Mouse (Mus musculus) layer of hippocampus, adult 18-20 months (tissue): ENCODE data around the gene Cep131. TPM values are rescaled to one million over a fixed set of nuclear protein-coding genes. Genes with fewer than 3 reads are reported as not detected.

Experiments
- DNase-seq, 2 experiments: peaks; one replicate each; pipeline ENCODE4 v3.0.0; 2022; ENCODE audit warnings: low spot score in 2 of 2
- long read RNA-seq: library from polyadenylated mRNA; stranded (forward); transcript quantifications from one replicate; pipeline ENCODE4 v2.0.0, GENCODE M21; 2021
- total RNA-seq, 2 experiments: library from RNA; stranded (reverse); gene quantifications; 2 replicates each; pipeline ENCODE4 v1.2.3; 2021

Gene Cep131
- total RNA-seq: 10 to 100 TPM; 31.7 to 32.5 TPM
- long read RNA-seq, transcript Cep131-201 (26 exons, 3,578 nt): major isoform, 32 of 62 reads
- long read RNA-seq, partial matches to known transcripts: 7 of 62 reads
- long read RNA-seq, other reads (novel, unspliced or antisense): 23 of 62 reads

DNA sequence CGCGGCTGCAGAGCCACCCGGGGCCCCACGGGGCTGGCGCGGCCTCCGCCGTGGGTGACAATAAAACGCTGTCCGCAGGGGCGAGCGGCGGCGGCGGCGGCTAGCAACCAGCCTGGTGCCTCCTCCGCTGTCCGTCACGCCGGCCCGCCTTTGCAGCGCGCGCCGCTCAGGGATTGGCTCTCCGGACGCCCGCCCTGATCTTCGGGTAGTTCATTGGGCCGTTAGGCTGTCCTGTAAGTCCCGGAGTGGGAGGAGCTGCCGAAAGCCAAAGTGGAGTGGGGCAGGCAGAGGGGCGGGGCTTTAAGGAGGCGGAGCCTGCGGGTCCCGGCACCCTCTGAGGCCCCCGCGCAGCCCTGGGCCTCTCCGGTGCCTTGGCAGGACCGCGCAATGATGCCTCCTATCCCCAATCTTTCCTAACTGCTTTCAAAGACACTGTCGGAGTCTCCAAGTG, at the start of gene Cep131:
TSS of gene Cep131 (minus strand) at position 126 of the 451 bp plus-strand sequence.
- DNase-seq: peak; percentile 96 to 98

DNA sequence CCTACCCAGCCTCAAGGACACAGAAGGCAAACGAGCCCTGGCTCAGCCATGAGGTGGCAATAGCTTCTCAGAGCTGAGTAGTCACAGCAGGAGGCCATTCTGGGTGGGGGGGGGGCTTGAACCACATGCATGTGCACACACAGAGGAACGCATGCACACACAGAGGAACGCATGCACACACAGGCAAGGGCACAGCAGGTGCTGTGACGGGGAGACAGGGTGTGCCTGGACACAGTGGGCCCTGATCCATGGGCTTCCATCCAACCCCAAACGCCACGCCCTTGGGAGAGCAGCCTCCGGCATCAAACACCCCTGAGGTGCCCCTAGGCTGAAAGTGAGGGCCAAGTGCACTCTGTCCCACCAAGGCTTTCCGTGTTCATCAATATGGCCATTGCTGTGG, 49.6 kb upstream of the Cep131 start:
- DNase-seq: no peak

DNA sequence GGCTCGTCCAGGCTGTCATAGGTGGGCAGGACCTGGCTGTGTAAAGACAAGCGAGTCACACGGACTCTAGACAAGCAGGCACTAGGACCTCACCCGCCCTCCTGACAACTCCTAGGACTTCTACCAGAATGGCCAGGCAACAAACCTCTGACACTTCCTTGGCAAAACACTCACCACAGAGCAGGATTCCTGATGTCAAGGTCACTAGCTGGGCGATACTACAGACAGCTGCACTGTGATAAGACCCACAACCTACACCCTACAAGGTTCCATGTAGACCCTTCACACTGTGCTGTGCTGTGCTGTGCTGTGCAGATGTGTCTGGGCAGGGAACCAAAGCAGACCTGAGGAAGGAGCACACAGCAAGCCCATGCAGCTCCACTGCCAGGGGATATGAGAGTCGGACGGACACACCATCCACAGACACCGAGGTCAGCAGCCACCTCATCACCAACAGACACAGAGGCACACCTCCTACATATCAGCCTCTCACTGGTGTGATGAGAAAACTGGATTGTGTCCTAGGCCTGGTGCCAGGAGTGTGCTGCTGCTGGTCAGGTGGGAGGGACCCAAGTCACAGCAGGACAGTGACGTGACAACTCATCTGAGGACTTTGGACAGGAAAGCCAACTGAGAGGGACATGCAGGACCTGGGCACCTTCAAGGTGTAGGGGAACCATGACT, 48.4 kb upstream of the Cep131 start:
- no peak for DNase-seq

DNA sequence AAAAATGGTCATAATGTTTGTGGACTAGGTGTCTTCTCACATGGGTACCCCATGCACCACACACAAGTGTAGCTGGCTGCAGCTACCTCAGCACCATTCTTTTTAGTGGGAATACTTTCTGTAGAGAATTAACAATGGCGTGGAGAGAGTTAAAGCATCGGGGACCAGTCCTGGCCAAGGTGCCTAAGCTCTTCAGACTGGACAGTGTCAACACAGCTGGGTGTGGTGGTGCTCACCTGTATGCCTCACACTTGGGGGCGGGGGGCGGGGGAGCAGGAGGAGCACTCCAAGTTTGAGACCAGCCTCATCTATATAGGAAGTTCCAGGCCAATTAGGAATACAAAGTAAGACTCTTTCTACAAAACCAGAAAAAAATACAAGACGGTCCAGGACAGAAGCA, 47.5 kb upstream of the Cep131 start:
- DNase-seq: no peak

DNA sequence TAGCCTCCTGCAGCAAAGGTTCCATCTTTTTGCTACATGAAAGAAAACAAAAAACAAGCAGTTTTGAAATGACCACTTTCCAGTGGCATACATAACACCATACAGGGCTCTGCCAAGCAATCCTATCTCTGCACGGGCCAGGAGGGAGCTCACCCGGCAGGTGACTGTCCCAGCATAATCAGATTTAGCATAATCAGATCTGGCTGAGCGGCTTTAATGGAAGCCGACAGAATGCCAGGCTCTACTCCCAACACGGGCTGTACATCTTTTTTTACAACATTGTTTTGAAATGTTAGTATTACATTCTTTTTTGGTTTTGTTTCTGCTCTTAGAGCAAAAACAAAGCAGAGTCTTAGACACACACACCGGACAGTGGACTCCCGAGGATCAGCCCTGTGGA, 42.7 kb upstream of the Cep131 start:
- DNase-seq: no peak

DNA sequence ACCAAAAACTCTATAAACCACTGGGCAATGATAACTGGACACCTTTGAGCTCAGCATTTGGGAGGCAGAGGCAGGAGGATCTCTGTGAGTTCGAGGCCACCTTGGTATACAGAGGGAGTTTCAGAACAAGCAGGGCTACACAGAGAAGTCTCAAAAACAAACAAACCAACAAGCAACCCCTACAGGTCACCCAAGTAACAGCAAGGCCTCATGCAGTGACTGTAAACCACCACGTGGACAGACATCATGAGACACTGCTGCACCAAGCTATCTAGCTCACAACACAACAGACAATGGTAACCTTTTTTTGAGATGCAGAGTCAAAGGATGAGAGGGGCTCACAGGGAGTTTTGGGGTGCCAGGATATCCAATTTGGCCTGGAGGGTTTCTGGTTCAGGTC, 40.2 kb upstream of the Cep131 start:
- DNase-seq: no peak

DNA sequence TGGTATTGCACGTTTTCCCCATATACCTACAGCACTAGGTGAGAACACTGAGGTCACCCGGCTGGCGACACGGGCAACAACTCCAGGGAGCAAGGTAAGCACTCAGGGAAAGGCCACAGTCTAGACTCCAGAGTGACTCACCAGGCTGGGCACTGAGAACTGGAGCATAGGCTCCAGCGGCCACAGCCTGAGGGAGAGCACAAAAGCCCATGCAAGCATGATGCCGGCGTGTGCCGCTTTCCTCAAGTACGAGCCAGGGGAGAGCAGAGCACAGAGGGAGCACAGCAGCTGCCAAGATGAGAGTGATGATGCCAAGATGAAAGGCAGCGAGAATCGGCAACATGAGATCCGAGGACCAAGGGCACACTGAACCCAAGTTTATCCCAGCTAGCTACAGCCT, 35.5 kb upstream of the Cep131 start:
- DNase-seq: no peak

DNA sequence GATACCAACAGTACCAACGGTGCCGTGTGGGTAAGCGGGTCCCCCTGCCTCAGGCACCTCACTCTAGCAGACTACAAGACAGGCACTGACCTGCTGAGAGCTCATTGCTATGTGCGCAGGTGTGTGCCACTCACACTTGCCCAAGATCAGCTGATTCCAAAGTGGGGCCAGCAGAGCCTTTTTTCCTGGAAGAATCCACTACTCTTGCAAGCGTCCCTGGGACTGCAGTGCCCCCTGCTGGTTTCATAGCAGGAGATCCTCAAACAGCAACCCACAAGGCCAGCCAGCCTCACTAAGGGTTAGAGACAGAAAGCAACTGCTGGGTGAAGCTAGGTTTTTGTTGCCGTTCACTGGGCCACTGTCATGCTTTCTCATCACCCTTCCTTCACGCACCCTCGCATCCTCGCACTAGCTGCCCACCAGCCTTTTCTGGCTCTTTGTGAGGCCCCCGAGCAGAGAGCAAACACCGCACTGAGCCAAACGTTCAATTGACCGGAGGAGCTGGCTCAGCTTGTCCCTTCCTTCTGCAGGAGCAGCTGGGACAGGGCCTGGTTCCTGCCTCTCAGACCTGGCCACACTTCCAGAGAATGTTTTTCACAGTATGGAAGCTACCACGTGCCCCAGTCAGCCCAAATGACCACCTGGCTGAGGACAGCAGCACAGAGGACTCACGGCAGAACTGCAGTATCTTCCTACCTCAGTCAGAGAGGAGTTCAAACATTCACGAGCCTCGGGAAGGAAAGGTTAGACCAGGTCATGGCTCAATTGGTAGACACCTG, 34.2 kb upstream of the Cep131 start:
- DNase-seq: peak; percentile 68 to 84

DNA sequence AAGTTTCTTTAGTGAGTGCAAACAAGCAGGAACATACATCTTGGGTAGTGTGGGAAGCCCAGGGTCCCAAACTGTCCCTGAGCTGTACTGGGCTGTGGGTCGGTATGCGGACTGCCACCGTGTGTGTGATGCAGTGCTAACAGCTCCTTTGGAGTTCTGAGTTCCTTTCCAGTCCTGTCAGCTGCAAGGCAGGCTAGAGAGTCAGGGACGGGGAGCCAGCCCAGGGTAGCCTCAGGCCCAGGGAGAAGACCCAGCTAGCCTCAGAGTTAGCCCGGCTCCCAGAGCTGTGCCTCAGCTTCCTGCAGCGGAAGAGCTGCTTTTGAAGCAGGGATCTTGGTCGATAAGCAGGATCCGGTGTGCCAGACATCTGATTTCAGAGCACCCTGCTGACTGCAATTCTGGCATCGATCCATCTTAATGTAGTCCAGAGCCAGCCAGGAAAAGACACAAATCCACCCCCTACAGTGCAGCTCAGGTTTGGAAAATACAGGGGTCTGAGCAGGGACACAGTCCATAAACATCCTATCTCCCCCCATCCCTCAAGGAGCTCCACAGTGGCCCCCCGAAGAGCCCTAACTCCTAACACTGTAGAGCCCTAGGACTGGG, 33.4 kb upstream of the Cep131 start:
- DNase-seq: no peak

DNA sequence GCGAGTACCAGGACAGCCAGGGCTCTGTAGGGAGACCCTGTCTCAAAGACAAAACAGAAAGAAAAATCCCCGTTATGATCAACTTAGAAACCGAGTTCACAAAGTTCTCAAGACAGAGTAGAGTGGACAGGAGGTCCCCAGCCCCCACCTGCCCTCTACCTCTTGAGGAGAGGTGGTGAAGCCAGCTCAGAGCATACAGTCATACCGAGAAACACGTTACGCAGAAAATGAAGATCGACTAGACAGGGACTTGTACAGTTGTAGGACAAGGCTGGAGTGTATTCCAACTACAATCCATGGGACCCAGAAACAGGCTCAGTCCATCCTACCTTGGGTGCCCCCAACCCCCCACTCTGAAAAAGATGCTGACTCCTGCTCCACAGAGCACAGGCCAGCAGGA, 32.5 kb upstream of the Cep131 start:
- no peak for DNase-seq

DNA sequence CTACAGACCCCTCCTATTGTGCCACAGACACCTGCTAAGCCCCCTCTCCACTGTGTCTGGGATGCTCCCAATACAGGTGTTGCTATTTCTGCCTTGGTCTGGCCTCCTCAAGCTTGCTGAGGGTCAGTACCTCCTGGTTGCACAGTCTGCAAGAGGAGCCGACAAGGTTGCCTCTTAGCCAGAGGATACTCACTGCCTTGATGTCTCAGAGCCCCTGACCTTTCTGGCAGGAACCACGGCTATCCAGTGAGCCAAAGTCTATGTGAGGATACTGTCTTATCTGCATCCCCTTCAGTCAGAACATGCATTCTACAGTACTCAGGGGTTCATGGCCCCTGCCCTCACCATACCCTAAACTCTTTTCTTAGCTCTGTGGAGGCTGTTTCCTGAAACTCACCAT, 31.0 kb upstream of the Cep131 start:
- no peak for DNase-seq

DNA sequence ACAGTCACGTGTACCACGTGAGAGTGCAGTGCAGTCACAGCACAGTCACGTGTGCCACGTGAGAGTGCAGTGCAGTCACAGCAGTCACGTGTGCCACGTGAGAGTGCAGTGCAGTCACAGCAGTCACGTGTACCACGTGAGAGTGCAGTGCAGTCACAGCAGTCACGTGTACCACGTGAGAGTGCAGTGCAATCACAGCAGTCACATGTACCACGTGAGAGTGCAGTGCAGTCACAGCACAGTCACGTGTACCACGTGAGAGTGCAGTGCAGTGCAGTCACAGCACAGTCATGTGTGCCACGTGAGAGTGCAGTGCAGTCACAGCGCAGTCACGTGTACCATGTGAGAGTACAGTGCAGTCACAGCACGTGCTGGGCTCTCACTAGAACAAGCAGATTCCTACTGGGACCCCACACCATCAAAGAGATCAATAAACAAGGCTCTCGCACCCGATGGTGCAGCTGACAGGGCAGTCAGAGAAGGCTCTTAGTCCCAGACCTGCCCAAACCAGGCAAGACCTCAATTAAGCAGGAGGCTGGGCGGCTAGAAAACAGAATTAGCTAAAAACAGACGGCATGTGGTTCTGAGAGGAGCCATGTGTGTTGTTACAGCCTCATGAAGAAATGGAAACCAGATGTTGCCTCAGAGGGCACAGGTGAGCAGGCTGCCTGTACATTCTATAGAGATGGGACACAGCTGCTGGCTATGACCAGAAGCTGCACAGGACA, 28.0 kb upstream of the Cep131 start:
- no peak for DNase-seq

DNA sequence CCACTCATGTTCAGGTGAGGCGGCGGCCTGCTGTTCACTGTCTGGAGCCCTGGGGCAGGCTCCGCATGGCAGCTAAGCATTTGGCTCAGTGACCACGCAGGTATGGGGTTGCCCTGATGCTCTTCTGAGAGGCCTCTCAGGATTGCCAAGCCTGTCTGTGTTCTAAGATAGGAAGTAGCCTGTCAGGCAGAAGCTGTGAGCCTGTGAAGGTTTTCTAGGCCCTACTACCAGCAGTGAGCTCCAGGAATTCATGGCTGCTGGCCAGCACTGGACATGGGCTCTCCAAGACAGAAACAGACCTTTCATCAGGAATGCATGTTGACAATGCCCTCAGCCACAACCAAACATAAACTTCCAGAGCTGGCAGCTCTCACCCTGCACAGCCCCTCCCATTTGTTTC, 25.5 kb upstream of the Cep131 start:
- no peak for DNase-seq

DNA sequence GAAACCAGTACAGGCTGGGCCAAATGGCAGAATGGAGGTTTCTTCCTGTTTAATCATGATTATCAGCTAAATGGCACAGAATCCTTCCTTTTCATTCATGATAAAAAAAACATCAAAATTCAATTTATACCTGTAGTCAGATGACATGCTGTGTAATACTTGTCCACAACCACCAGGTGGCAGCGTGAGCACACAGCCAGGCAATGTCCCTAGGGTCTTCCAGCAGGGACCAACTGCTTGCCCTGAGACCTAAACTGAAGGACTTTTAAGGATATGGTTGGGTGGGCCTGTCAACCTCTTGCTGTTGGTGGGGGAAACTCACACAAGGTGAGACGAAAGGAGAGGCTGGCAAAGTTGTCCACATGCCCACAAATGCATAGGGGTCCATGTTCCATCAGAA, 24.4 kb upstream of the Cep131 start:
- DNase-seq: peak in 1 of 2 experiments; percentile 45

DNA sequence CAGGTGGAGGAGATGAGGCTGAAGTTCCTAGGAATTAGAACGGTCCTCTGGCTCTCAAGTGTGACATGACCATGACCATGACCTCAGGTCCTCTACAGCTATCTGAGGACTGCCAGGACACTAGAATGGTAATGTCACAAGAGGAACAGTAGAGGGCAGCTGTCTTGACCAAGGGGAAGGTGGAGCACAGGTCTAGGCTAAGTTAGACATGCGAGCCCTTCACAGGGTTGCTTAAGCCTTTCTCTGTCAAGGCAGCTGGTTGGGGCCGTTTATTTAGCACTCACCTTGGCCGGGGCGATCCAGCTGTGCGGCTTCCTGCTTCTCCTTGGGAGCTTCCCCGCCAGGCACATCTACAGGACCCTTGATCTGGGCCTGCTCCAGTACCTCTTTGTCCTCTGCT, 23.9 kb upstream of the Cep131 start:
- no peak for DNase-seq

DNA sequence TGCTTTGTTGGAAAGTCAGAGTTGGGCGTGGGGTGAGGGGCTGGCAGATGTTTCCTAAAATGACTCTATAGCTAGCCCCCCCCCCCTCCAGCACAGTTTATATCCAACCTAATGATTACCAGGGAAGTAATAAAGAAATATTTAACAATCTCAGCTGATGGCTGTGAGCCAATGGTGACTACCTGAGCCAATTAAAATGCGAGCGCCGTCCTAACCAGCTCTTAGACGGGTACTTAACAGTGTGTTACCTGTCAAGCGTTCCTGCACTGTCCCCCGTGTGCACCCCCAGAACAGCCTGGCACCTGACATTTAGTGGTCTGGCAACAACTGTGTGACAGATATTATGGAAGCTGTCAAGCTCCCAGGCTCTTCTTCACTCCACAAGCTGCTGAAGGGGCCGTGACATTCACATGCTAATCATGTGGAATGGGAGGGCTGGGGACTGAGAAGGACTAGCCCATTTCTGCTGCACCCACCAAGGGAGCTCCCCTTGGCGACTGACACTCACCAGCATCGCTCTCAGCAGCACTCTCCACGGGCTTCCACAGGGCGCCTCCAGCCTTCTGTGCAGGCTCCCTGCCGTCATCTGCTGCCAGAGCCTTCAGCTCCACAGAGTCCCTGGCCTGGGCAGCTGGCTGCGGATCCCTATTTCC, 23.1 kb upstream of the Cep131 start:
- peak in 1 of 2 experiments; percentile 49 for DNase-seq

DNA sequence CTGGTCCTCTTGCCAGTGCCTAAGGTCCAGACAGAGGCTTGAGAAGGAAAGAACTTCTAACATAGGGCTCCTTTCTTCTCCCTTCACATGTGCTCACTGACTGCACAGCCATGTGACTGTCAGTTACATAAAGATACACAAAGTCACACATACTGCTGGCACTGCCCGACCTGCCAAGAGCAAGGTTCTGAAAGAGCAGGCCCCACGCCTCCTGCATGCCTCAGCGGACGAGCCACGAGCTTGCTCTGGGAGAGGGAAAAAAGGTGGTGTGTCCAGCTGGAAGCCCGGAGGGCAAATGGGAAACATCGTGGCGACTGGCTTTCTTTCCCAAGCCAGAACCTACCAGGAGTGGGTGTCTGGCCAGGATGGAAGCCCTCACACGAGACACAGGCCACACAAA, 21.2 kb upstream of the Cep131 start:
- DNase-seq: no peak

DNA sequence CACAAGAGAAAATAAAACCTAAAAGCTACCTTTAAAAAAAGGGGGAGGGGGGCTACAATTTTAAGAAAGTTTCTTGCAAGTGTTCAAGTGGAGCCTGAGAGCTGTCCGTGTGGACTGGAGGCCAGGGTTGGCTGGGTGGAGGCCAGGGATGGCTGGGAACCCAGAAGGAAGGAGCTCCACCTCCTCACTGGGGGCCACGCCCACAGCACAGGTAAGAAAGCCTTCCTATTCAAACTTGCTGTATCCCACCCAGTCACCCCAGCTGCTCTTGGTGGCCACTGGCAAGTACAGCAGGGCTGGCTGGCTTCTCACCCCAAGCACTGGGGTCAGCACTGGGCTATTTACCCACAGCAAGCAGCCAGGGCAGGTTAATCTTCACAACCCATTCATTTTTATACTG, 20.4 kb upstream of the Cep131 start:
- no peak for DNase-seq

DNA sequence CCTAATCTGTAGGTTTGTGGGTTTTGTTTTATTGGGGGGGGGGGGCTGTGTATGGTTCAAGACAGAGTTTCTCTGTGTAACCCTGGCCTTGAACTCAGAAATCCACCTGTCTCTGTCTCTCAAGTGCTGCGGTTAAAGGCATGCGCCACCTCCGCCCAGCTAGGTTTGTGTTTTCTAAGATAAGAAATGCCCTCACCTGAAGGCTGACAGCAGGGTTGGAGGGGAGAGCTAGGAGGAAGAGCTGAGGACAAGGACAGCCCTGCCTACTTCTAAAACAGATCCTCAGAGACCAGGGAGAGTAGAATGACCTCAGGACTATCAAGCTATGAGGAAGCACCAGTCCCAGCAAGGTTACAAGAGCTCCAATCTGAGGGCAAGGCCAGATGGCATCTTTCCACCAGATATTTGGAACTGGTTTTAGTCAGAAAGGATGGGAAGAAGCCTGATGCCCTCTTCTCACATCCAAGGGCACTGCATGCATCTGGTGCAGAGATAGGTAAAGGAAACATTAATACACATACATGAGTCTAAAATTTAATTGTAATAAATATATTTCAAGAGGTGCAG, 16.9 kb upstream of the Cep131 start:
- no peak for DNase-seq

DNA sequence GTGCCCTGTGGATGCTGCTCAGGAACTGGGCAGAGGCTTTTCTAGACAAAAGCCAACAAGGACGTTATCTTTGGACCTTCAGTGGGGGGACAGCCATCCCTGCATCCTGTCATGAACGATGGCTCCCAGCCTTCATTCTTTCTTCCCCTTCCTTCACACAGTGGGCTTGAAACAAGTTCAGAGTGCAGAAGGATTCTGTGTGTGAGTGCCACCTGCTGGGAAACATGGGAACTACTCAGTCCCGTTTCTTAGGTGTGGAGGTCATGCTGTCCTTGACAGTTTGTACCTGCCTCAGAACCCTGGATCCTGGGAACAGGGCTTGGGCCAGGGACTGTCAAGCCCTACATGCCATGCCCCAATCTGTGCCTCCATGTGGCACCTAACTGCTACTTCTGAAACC, 14.4 kb upstream of the Cep131 start:
- peak; percentile 51 to 83 for DNase-seq
